Mouse (Mus musculus) G1E (cell line): Measurements from ENCODE around the gene Siae. TPM values are rescaled to one million over a fixed set of nuclear protein-coding genes. Genes with fewer than 3 reads are reported as not detected.

Experiments used
- ATAC-seq: 2 replicates; pipeline ENCODE4 v1.8.0; 2016; ENCODE audit warnings: mild to moderate bottlenecking; ENCODE audit not compliant: insufficient number of reproducible peaks, poor library complexity, low FRiP score, severe bottlenecking; ENCODE audit errors: extremely low read depth
- DNase-seq: peaks from one replicate; pipeline ENCODE4 v3.0.0; 2012; ENCODE audit warnings: low spot score
- H3K27me3 ChIP-seq: 2 replicates; pipeline ENCODE4 v1.6.1; 2012; ENCODE audit warnings: mild to moderate bottlenecking, low read length, inconsistent platforms; ENCODE audit not compliant: insufficient read depth
- H3K36me3 ChIP-seq: replicated peaks from 2 replicates; pipeline ENCODE3; 2012; ENCODE audit warnings: mild to moderate bottlenecking, inconsistent platforms
- H3K4me1 ChIP-seq: 2 replicates; pipeline ENCODE4 v1.6.1; 2012; ENCODE audit warnings: low read depth, low read length, inconsistent platforms, mixed read lengths; ENCODE audit not compliant: insufficient read depth
- H3K4me3 ChIP-seq: 2 replicates; pipeline ENCODE4 v1.5.1; 2012; ENCODE audit warnings: low read depth, mild to moderate bottlenecking, inconsistent platforms, low read length, moderate library complexity, mixed read lengths
- H3K9me3 ChIP-seq: replicated peaks from 2 replicates; pipeline ENCODE4 v1.6.1; 2012; ENCODE audit warnings: inconsistent platforms
- CTCF ChIP-seq: IDR thresholded peaks from 2 replicates; pipeline ENCODE4 v1.5.1; 2012; ENCODE audit warnings: low read depth, low read length, inconsistent platforms, mixed read lengths
- GATA1 ChIP-seq: IDR thresholded peaks from 2 replicates; pipeline ENCODE4 v1.6.1; 2012; ENCODE audit warnings: borderline replicate concordance, low read length, inconsistent platforms, mixed read lengths
- GATA2 ChIP-seq: IDR thresholded peaks from 2 replicates; pipeline ENCODE4 v1.6.1; 2012; ENCODE audit warnings: low read depth, low read length, inconsistent platforms, borderline replicate concordance
- POLR2AphosphoS5 ChIP-seq: IDR thresholded peaks from 2 replicates; pipeline ENCODE4 v1.6.1; 2012; ENCODE audit warnings: low read depth, low read length, inconsistent platforms; ENCODE audit not compliant: insufficient replicate concordance
- TAL1 ChIP-seq: conservative IDR thresholded peaks from 2 replicates; pipeline ENCODE4 v1.6.1; 2012; ENCODE audit warnings: low read depth, low read length, inconsistent platforms, mixed read lengths
- polyA plus RNA-seq: library from polyadenylated mRNA; stranded (reverse); fragments of >175 nt; gene quantifications from 2 replicates; pipeline ENCODE4 v1.2.3, GENCODE M21; 2012
- total RNA-seq, 2 experiments: library from RNA; stranded (forward) in 1 of 2; stranded (reverse) in 1 of 2; fragments of 200-1000 nt in 1 of 2; fragments of >200 nt in 1 of 2; fragmentation: Nextera tagmentation in 1 of 2; gene quantifications; 2 replicates each; pipeline ENCODE4 v1.2.3; 2014 to 2017

The Siae gene
- total and polyA plus RNA-seq, 3 experiments: 1.9 to 98.8 (median 44.5) TPM

GRCm38 (mm10) chr9:37540701-37541575, 14.6 kb upstream of the Siae start:
- peaks cover 30% of the 10 kb centered on the region for H3K27me3 ChIP-seq
- TF ChIP-seq POLR2AphosphoS5: no peak
- TF ChIP-seq GATA1: no peak
- no peak for TF ChIP-seq CTCF
- no peak for TF ChIP-seq TAL1
- no peak for TF ChIP-seq GATA2
- H3K4me1 ChIP-seq: peaks cover 45% of the 10 kb centered on the region
- no peak overlapping the region for H3K4me3 ChIP-seq
- DNase-seq (no peak), ATAC-seq (no peak)
- no peaks in the 10 kb centered on the region for H3K9me3 ChIP-seq
- H3K36me3 ChIP-seq: peaks cover 38% of the 10 kb centered on the region

DNA sequence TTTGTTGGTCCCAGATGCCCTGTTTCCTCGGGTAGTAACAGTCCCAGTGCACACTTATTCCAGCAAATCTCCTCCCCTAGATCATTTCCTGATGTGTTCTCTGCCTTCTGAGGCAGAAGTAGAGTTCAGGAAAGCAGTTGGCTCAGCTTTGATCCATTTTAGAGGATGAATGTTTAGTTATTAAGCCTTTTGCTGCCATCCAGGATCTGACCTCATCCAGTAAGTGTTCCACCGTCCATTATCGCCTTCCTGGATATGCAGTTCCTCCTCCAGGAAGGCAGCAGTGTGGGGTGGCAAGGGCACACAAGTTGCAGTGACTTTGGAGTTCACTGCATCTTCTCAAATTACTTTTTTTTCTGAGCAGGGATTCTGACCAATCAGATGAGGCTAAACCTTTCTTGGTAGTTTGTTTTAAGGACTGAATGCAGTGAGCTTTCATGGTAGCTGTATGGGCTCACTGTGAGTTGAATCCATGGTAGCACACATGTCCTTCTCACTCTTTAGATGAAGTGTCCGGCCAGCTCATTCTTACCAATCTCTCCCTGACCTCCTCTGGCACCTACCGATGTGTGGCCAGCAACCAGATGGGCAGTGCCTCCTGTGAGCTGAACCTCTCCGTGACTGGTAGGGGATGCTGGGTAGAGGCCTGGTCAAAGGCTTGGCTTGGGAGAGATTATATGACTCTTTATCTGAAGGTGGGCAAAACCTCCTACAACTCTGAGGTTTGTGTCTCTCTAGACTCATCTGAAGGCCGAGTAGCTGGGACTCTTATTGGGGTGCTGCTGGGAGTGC, 13.5 kb upstream of the Siae start:
- H3K9me3 ChIP-seq: no peaks in the 10 kb centered on the region
- ATAC-seq (peak; percentile 6; the same call in 1 of the 2 replicates), DNase-seq (no peak)
- H3K36me3 ChIP-seq: peaks cover 45% of the 10 kb centered on the region
- peaks cover 23% of the 10 kb centered on the region for H3K27me3 ChIP-seq
- H3K4me1 ChIP-seq: peaks cover 53% of the 10 kb centered on the region
- no peak overlapping the region for H3K4me3 ChIP-seq
- TF ChIP-seq TAL1 (no peak), GATA2 (no peak), CTCF (no peak), POLR2AphosphoS5 (no peak; the same call in 1 of the 2 replicates), GATA1 (no peak)

DNA sequence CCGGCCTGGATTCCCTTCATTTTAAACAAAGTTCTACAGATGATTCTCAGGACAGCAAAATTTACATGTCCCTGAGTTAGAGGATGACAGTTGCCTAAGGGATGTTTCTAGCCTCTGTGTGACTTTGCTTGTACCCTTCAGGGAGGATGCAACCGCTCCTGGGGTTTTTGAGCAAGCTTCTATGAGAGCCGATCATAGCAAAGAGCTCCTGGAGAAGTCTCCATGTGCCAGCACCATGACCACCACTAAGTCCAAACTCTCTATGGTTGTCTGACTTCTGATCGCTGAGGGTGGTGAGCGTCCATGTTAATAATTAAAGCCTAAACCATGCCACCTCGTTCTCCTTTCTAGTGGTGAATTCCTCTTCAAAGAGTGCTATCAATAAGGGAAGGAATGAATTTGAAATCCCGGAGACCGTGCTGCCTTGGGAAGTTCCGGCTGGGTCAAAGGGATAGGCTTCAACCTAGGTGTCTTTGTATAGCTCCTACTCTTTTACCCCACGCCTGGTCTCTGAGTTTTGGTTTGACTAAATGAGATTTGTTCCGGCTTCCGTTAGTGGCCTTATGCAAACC, 11.5 kb upstream of the Siae start:
- peaks cover 70% of the 10 kb centered on the region for H3K4me1 ChIP-seq

DNA sequence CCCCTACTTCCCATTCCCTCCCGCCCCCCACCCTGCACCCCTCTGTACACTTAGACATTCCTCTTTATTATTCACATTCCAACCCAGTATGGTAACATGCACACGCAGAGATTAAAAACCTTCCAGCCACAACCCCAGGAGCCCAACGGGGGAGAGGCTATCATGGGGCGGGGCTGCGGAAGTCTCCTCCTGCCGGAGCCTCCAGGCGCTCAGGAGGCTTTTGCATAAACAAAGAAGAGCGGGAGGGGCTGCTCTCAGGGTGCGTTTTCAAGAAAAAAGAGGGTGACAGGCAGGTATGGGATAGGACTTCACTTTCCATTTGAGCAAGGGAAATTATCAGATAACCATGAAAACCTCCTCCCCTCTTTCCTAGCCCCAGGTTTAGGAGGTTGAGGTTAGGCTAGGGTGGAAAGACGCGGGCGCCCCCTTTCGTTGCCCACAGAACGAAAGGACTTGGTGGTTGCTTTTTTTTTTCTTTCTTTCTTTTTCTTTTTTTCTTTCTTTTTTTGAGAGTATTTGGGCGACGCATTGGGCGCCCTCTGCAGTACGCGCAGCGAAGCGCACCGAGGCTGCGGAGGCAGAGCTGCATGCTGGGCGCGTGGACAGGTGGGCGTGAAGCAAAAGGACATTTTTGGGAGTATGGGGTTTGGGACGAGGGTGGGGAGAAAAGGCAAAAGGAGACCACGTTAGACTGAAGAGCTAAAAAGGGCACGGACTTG, 10.9 kb upstream of the Siae start:
- peak overlapping the region; percentile 60; the same call in 1 of the 2 replicates for H3K4me3 ChIP-seq
- H3K4me1 ChIP-seq: peaks cover 74% of the 10 kb centered on the region
- peaks cover 68% of the 10 kb centered on the region for H3K36me3 ChIP-seq
- peak; percentile 55 for DNase-seq
- H3K27me3 ChIP-seq: peaks cover 3% of the 10 kb centered on the region
- no peaks in the 10 kb centered on the region for H3K9me3 ChIP-seq
- ATAC-seq: no peak
- TF ChIP-seq CTCF: 0 out of 2 replicates have a peak, but pooled peaks have one; percentile 9
- no peak for TF ChIP-seq GATA2
- TF ChIP-seq TAL1: no peak
- no peak for TF ChIP-seq GATA1

More for the DNA sequence above, 11.5 kb upstream of the Siae start:
- Histone ChIP-seq H3K4me3 (no peak overlapping the region), H3K9me3 (no peaks in the 10 kb centered on the region), H3K27me3 (peaks cover 9% of the 10 kb centered on the region), H3K36me3 (peaks cover 61% of the 10 kb centered on the region)
- ATAC-seq (no peak), DNase-seq (no peak)
- no peak for TF ChIP-seq POLR2AphosphoS5
- TF ChIP-seq GATA1: no peak
- TF ChIP-seq GATA2: no peak
- TF ChIP-seq TAL1: no peak
- no peak for TF ChIP-seq CTCF

DNA sequence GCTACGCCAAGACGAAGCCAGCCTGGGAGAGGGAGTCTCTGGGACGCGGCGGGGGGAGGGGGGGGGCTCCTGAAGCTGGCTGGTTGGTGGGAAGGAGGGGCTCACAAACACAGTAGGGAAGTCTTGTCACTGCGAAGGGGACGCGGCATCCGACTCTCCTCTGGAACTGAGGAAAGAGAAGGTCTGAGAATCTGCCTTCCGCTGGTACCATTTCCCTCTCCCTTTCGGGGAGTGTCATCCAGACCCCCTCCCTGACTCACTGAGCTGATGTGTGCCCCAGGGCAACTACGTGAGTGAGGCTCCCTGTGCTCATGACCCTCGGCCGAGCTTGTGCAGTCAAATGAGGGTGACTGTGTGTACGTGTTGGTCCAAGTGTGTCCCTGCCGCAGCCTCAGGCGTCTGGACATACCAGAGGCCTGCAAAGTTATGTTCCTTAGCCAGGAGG, 10.3 kb upstream of the Siae start:
- no peak for DNase-seq
- Histone ChIP-seq H3K9me3 (no peaks in the 10 kb centered on the region), H3K4me1 (peaks cover 80% of the 10 kb centered on the region), H3K36me3 (peaks cover 73% of the 10 kb centered on the region), H3K27me3 (no peaks in the 10 kb centered on the region), H3K4me3 (peak overlapping the region; percentile 60; the same call in 1 of the 2 replicates)
- TF ChIP-seq GATA1: no peak
- TF ChIP-seq POLR2AphosphoS5: no peak
- TF ChIP-seq GATA2: no peak
- no peak for TF ChIP-seq CTCF
- TF ChIP-seq TAL1: no peak
- no peak for ATAC-seq
